Mouse (Mus musculus): ENCODE results near the gene Cmtm3.
"Not testable (repeated sequence)": the region's sequence is repeated elsewhere in the genome, so short reads cannot be mapped to it uniquely, and the experiment has no call there.

DNA sequence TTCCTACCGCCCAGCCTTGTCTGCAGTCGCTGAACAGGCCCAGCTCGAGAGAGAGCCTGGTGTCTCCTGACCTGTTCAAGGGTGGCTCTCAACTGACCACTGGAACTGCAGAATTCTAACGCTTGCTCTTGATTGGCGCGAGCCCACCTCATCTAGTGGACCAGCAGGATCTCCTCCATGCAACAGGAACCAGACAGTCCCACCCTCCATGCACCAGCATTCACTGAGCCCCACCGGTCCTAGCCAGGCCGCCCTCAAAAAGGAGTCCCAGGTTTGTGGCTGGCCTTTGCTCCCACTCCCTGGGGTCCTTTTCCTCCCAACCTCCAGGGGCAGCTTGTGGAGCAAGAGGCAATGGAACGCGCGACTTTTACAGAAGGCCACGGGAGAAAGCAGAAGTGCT, 46.1 kb upstream of the Cmtm3 start, which contains the start of gene Cmtm2a:
- not testable (repeated sequence) for TF ChIP-seq EP300, CTCF (IDR thresholded peaks at IDR 0.05; ENCODE audit: low read depth)

All from liver, postnatal 0 days (tissue).